Mouse (Mus musculus) kidney, postnatal 4 days (tissue): Measurements from ENCODE around the gene Sbno2.

ENCODE experiments used
- DNase-seq, 2 experiments: peaks; one replicate each; pipeline ENCODE4 v3.0.0; 2021; ENCODE audit warnings: mixed read lengths in 2 of 2

Gene Sbno2

GRCm38 (mm10) chr10:80105460-80105859 lies at the start of gene Sbno2:
Gene Sbno2, minus strand, starts transcription at chr10:80105571.
- no peak for DNase-seq

GRCm38 (mm10) chr10:80154384-80154783 lies 49.0 kb upstream of the Sbno2 start:
- DNase-seq = no peak

GRCm38 (mm10) chr10:80153713-80154112 lies 48.3 kb upstream of the Sbno2 start:
- peak; percentile 29 to 44 for DNase-seq

DNA sequence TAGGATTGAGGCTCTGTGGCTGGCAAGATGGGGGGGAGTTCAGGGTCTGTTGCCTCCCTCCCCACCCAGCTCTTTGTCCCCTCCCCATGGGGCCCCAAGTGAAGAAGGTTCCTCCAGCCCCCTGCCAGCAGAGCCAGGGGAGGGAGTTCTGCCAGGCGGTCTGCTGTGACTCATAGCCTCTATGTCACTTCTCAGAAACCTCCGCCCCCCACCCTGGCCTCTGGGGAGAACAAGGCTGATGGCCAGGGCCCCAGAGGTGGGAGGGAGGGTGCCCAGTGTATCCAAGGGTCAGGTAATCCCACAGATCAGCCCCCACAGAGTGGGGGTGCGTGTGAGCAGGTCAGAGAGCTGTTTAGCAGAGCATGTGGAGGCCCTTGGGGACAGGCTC lies 47.5 kb upstream of the Sbno2 start:
- DNase-seq = peak; percentile 80 to 89

DNA sequence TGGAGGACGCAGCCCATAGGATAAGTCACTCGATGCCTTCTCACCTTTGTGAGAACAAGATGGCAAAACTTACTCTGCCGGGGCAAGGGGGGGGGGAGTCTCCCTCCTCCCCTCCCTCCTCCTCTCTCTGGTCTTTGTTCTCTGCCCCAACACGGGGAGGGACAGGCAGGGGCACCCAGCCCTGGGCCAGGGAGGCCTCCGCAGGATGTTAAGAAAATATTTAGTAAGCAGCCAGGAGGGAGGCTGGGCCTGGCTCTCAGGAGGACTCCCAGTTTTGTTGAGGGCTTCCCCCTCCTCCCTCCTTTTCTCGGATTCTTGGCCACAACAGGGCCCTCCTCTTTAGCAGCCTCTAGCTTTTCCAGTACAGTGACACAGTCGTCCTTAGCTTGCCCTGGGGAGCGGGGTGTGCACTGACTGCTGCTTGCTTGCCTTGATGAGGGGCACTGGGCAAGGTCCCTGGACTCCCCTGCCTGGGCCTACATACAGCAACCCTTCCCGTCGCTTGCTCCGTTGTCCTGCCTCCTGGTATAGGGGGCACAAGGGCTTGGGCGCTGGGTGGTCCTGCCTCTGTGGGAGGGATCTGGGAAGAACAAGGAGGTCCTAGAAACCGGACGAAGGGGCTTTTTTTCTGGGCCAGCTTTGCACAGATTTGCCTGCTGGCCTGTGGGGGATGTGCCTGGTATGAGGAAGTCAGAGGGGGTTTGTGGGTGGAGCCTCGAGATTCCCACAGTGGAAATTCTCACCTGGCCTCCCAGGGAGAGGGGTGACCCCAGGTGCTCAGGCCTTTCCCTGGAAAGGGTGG lies 46.9 kb upstream of the Sbno2 start:
- DNase-seq = peak; percentile 76 to 86

- peak; percentile 81 to 87 for DNase-seq
Observed at GRCm38 (mm10) chr10:80151211-80152034, 46.1 kb upstream of the Sbno2 start.

- DNase-seq = peak; percentile 81 to 86
Observed at GRCm38 (mm10) chr10:80150226-80151210, 45.1 kb upstream of the Sbno2 start.

DNA sequence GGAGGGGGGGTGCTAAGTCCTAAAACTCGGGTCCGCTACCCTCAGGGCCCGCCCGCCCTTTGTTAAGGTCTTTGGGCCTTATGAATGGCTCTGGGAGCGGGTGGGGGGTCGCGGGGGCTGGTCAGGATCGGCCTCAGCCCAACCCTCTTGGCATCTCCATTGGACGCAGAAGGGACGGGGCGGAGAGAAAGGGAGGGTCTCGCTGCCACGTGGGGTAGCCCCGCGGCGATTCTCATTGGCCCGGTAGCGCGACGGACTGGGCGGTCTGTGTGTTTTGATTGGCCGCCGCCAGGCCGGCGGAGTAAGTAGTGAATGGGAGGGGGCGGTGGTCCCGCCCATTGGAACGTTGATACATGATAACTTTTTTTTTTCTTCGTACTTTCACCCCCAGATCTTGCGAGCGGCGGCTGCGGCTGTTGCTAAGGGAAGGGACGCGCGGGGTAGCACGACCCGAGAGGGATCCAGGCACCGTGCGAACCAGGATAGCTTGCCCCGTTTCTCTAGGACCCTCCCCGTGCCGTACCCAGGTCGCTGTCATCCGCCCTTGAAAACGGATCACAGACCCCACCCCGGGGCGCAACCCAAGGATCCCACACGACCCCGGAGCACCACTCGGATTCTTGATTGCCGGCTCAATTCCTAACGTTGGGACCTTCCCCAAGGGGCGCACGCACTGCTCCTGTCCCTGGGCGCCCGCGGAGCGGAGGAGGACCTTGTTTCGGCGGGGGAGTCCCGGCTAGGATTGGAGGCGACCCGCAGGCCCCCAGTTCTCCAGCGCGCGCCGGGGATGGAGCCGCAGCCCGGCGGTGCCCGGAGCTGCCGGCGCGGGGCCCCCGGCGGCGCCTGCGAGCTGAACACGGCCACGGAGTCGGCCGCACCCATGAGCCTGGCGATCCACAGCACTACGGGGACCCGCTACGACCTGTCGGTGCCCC lies 44.2 kb upstream of the Sbno2 start:
- peak; percentile 96 to 99 for DNase-seq

- peak; percentile 94 to 97 for DNase-seq
Observed at GRCm38 (mm10) chr10:80148610-80149290, 43.4 kb upstream of the Sbno2 start.

- DNase-seq = peak; percentile 87 to 92
Observed at GRCm38 (mm10) chr10:80147719-80148601, 42.6 kb upstream of the Sbno2 start, which contains the start of gene Midn. Gene Midn, plus strand, starts transcription at chr10:80148272.

GRCm38 (mm10) chr10:80147146-80147718 lies 41.9 kb upstream of the Sbno2 start:
- peak in 1 of 2 experiments; percentile 39 for DNase-seq

- DNase-seq = peak in 1 of 2 experiments; percentile 40
Observed at GRCm38 (mm10) chr10:80146568-80147011, 41.2 kb upstream of the Sbno2 start.

DNA sequence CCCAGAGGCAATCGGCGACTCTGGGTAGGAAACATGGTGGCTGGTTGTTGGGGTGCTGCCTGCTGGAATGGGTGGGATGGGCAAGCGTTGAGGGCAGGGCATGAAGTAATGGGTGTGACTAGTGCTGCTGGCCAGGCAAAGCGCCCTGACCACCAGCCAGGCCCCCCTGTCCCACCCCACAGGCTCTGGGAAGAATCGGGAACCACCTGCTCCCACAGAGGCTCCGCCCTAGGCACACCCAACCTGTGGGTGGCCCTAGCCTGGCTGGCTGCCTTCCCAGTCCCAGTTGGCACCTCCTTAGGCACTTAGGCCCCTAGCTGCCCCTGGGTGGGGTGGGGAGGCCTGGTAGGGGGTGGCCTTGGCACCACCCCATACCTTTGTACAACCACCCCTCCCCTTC lies 40.5 kb upstream of the Sbno2 start:
- DNase-seq = peak in 1 of 2 experiments; percentile 55

- peak; percentile 88 to 90 for DNase-seq
Observed at GRCm38 (mm10) chr10:80144864-80145838, 39.8 kb upstream of the Sbno2 start.

- no peak for DNase-seq
Observed at GRCm38 (mm10) chr10:80144159-80144558, 38.8 kb upstream of the Sbno2 start.

GRCm38 (mm10) chr10:80143664-80144063 lies 38.3 kb upstream of the Sbno2 start:
- DNase-seq = no peak

DNA sequence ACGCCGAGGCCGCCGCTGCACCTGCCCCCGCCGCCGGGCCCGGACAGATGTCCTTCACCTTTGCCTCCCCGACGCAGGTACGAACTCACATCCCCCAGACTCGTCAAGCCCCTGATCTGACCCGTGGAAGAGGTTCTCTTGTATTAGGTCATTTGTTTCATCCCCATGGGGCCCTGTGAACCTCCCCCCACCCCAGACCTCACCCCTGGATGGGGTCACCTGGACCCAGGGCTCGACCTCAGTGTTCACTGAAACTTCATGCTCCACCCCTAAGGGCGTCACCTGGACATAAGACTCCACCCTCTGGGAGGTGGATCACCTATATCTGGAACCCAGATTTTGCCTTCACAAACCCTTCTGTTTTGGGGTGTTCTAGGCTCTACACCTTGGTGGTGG lies 37.2 kb upstream of the Sbno2 start:
- DNase-seq = no peak
